Mouse (Mus musculus) midbrain, embryonic 14.5 days (tissue): ENCODE measurements at regions not wholly inside any gene's neighbourhood (a gene's known extent, or its start where the extent isn't known, plus 50 kb on each side); places are given as distances from the start of the nearest gene placed in this dataset.
"Not testable (repeated sequence)": the region's sequence is repeated elsewhere in the genome, so short reads cannot be mapped to it uniquely, and the experiment has no call there.

Experiments used
- ATAC-seq: fragments of 200-750 bp; cut with Nextera tagmentation; 2 replicates; pipeline ENCODE4 v1.8.0; 2017; ENCODE audit warnings: moderate number of reproducible peaks, moderate library complexity; ENCODE audit not compliant: low FRiP score, low TSS enrichment
- DNase-seq: peaks from one replicate; pipeline ENCODE4 v3.0.0-alpha.2; 2015
- H3K27ac ChIP-seq: fragments of 300-500 bp; sonication (generic); replicated peaks from 2 replicates; pipeline ENCODE4 v1.5.1; 2014; ENCODE audit warnings: mild to moderate bottlenecking, low read depth, low read length, moderate library complexity
- H3K27me3 ChIP-seq: fragments of 300-500 bp; sonication (generic); 2 replicates; pipeline ENCODE4 v1.6.1; 2014; ENCODE audit warnings: low read length, control low read depth, mixed read lengths; ENCODE audit not compliant: control insufficient read depth, insufficient read depth
- H3K36me3 ChIP-seq: fragments of 300-500 bp; sonication (generic); 2 replicates; pipeline ENCODE4 v1.6.1; 2014; ENCODE audit warnings: low read length, control low read depth; ENCODE audit not compliant: control insufficient read depth, insufficient read depth
- H3K4me1 ChIP-seq: fragments of 300-500 bp; sonication (generic); 2 replicates; pipeline ENCODE4 v1.6.1; 2014; ENCODE audit warnings: mild to moderate bottlenecking, antibody characterized with exemption, low read length, control low read depth; ENCODE audit not compliant: control insufficient read depth, insufficient read depth
- H3K4me2 ChIP-seq: fragments of 300-500 bp; sonication (generic); 2 replicates; pipeline ENCODE4 v1.6.1; 2014; ENCODE audit warnings: mild to moderate bottlenecking, low read length, moderate library complexity
- H3K4me3 ChIP-seq: fragments of 300-500 bp; sonication (generic); replicated peaks from 2 replicates; pipeline ENCODE4 v1.5.1; 2014; ENCODE audit warnings: low read depth, low read length
- H3K9ac ChIP-seq: fragments of 300-500 bp; sonication (generic); replicated peaks from 2 replicates; pipeline ENCODE4 v1.6.1; 2014; ENCODE audit warnings: mild to moderate bottlenecking, low read length, moderate library complexity
- H3K9me3 ChIP-seq: fragments of 300-500 bp; sonication (generic); 2 replicates; pipeline ENCODE4 v1.6.1; 2016; ENCODE audit warnings: low read length, control low read depth, mixed read lengths; ENCODE audit not compliant: control insufficient read depth
- WGBS: fragments of 180-500 bp; shearing (Covaris S2); extraction: QIAGEN DNeasy Blood & Tissue Kit; methylation state at CpG from one replicate; pipeline ENCODE4 v1.1.7; 2014; 5-methylcytosine and 5-hydroxymethylcytosine counted together

- Histone ChIP-seq H3K27ac (no peak overlapping the region), H3K9ac (no peak overlapping the region), H3K4me3 (no peak overlapping the region), H3K4me2 (no peak overlapping the region), H3K9me3 (no peaks in the 10 kb centered on the region), H3K36me3 (no peaks in the 10 kb centered on the region), H3K4me1 (no peaks in the 10 kb centered on the region), H3K27me3 (no peaks in the 10 kb centered on the region)
- DNase-seq (no peak), ATAC-seq (no peak)
Measured at GRCm38 (mm10) chr19:35143131-35143530, 221.0 kb downstream of the Kif20b start.

DNA sequence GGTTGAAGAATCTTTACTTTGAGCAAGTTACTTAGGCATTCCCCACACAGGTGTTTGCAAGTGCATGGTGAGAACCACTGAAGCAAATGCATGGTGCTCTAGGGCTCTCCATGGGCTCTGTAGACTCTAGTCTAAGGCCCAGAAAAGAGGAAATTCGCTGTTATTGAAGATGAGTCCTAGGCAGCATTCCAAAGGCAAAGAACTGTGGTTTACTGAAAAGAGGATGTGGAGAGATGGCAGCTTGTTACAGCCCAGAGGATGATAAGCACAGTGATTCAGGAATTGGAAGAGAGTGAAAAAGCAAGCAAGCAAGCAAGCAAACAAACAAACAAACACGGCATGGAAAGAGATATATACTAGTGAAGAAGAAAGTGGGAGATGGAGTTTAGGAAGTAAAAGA lies 221.6 kb downstream of the Kif20b start:
- Histone ChIP-seq H3K9ac (no peak overlapping the region), H3K27ac (no peak overlapping the region), H3K27me3 (no peaks in the 10 kb centered on the region), H3K4me3 (no peak overlapping the region), H3K36me3 (no peaks in the 10 kb centered on the region), H3K4me2 (no peak overlapping the region), H3K9me3 (no peaks in the 10 kb centered on the region), H3K4me1 (no peaks in the 10 kb centered on the region)
- DNase-seq: no peak
- WGBS: 92% methylated on average over 2 of the region's 2 CpGs
- no peak for ATAC-seq

DNA sequence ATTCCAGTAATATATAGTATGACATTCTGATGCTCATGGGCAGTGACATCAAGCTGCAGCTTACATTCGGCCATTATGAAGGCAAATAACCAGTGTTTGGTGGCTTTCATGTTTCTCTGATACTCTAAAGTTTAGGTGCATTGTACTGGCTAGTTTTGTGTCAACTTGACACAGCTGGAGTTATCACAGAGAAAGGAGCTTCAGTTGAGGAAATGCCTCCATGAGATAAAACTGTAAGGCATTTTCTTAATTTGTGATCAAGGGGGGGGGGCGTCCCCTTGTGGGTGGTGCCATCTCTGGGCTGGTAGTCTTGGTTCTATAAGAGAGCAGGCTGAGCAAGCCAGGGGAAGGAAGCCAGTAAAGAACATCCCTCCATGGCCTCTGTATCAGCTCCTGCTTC lies 227.3 kb downstream of the Kif20b start:
- H3K27me3 ChIP-seq, DNase-seq, H3K4me1 ChIP-seq, ATAC-seq, H3K36me3 ChIP-seq, H3K27ac ChIP-seq, H3K9me3 ChIP-seq, H3K4me3 ChIP-seq, H3K4me2 ChIP-seq, H3K9ac ChIP-seq: not testable (repeated sequence)
- 81% methylated on average over 2 of the region's 2 CpGs for WGBS

DNA sequence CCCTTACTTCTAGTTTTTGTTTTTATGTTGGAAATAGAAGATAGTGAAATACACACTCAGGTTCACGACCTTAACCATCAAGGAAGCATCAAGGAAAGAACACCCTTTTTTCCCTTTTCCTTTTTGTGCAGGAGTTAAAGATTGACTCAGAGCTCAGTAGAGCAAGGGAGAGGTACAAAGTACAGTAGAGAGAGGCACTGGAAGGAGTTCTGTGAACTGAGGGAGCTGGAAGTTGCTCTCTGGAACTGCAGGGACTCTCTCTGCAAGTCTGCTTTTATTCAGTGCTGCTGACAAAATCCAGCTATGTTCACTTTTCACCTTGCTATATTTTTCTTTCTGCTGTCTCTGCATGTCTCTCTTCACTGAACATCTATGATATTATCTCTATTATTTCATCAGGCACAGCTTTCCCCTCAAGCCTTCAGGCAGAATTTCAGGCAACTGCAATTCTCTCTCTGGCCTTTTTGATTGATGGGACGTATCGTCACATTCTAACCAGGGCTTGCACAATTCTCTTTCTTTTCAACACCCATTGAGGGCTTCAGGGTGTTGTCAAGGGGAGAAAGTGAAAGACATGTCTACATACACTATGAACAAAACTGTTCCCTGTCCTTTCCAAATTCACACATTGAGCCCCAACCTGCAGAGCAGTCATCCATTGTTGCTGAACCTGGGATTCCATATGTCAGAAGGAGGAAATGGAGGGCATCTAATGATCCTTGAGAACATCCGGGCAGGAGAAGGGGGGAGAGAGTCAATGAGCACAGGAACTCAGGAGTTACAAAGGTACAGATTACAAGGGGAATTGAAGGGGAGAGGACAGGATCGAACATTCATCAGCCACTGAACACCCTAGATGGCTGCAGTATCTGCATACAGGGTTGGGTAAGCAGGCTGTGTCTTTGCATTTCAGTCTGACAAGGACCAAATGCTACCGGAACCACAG lies 228.9 kb downstream of the Kif20b start:
- H3K36me3 ChIP-seq: no peaks in the 10 kb centered on the region
- no peak for ATAC-seq
- no peak overlapping the region for H3K9ac ChIP-seq
- H3K4me1 ChIP-seq: no peaks in the 10 kb centered on the region
- DNase-seq: no peak
- H3K27me3 ChIP-seq: no peaks in the 10 kb centered on the region
- no peak overlapping the region for H3K4me2 ChIP-seq
- H3K4me3 ChIP-seq: no peak overlapping the region
- no peak overlapping the region for H3K27ac ChIP-seq
- H3K9me3 ChIP-seq: no peaks in the 10 kb centered on the region
- WGBS: 84% methylated on average over 6 of the region's 6 CpGs

- Histone ChIP-seq H3K27me3 (no peaks in the 10 kb centered on the region), H3K27ac (no peak overlapping the region), H3K4me3 (no peak overlapping the region), H3K4me2 (no peak overlapping the region), H3K9me3 (no peaks in the 10 kb centered on the region), H3K36me3 (no peaks in the 10 kb centered on the region), H3K9ac (no peak overlapping the region), H3K4me1 (no peaks in the 10 kb centered on the region)
- no peak for ATAC-seq
- WGBS: 91% methylated on average over 5 of the region's 5 CpGs
- no peak for DNase-seq
Measured at GRCm38 (mm10) chr19:35151841-35152240, 229.7 kb downstream of the Kif20b start.

DNA sequence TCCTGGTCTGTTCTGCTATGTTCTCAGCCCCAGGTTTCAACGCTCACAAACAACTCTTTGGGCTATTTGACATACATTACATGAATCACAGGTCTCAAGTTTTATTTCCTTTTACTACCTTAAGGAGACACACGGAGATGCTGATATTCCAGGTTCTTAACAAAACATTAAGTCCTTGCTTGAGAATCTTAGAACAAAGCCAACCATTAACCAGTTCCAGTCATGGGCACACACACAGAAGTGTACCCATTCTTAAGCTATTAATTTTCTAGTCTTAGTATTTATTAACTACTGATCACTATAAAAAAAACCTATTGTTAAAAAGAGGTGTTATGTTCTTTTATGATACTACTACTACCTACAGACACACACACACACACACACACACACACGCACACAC lies 235.7 kb downstream of the Kif20b start:
- Histone ChIP-seq H3K36me3 (no peaks in the 10 kb centered on the region), H3K27ac (no peak overlapping the region), H3K4me1 (no peaks in the 10 kb centered on the region), H3K27me3 (no peaks in the 10 kb centered on the region), H3K9ac (no peak overlapping the region), H3K4me2 (no peak overlapping the region), H3K9me3 (no peaks in the 10 kb centered on the region), H3K4me3 (no peak overlapping the region)
- DNase-seq: no peak
- ATAC-seq: no peak
- 93% methylated on average over 3 of the region's 3 CpGs for WGBS

GRCm38 (mm10) chr19:35164727-35165126 lies 242.6 kb downstream of the Kif20b start:
- Histone ChIP-seq H3K4me1 (no peaks in the 10 kb centered on the region), H3K27ac (no peak overlapping the region), H3K4me3 (no peak overlapping the region), H3K36me3 (no peaks in the 10 kb centered on the region), H3K4me2 (no peak overlapping the region), H3K9me3 (no peaks in the 10 kb centered on the region), H3K9ac (no peak overlapping the region), H3K27me3 (no peaks in the 10 kb centered on the region)
- DNase-seq: no peak
- 92% methylated on average over 2 of the region's 2 CpGs for WGBS
- ATAC-seq: no peak

DNA sequence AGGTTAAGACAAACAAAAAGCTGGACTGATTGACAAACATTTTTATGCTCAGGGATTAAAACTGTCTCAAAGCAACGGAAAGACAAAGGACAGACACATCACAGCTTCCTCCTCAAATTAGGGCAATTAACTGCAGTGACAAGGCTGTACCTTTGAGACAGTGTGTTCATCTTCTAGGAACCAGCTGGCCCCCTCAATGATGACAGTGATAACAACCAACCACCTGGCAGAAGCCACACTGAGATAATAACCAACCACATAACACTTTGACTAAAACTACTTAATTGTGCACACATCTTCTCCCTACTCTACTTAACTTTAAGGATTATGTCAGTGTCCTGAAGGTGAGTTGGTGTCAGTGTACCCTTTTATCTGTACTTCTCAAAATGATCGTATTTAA lies 248.4 kb downstream of the Kif20b start:
- H3K27me3 ChIP-seq: no peaks in the 10 kb centered on the region
- H3K9me3 ChIP-seq: no peaks in the 10 kb centered on the region
- no peak overlapping the region for H3K4me3 ChIP-seq
- ATAC-seq: no peak
- H3K36me3 ChIP-seq: no peaks in the 10 kb centered on the region
- no peaks in the 10 kb centered on the region for H3K4me1 ChIP-seq
- H3K4me2 ChIP-seq: no peak overlapping the region
- no peak overlapping the region for H3K9ac ChIP-seq
- 78% methylated on average over 2 of the region's 2 CpGs for WGBS
- DNase-seq: no peak
- H3K27ac ChIP-seq: no peak overlapping the region

DNA sequence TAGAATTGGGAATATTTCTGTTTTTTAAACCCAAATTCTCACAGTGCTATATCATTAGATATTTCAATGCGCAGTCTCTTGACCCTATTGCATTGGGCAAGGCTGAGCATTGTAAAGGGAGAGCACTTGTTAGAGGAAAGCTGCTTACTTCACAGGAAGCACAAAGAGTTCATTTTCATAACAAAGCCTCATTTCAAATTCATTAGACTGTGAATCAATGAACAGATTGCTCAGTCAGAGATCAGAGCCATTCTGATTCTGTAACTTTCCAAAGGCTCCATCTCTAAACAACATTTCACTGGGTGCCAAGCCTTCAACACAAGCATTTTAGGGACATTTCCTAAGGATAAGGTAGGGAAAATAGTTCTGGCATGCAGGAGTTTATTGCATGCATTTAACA lies 257.9 kb downstream of the Kif20b start:
- no peaks in the 10 kb centered on the region for H3K36me3 ChIP-seq
- DNase-seq (no peak), ATAC-seq (no peak)
- H3K4me2 ChIP-seq: no peak overlapping the region
- H3K9ac ChIP-seq: no peak overlapping the region
- no peak overlapping the region for H3K4me3 ChIP-seq
- no peaks in the 10 kb centered on the region for H3K9me3 ChIP-seq
- H3K4me1 ChIP-seq: no peaks in the 10 kb centered on the region
- 86% methylated on average over 1 of the region's 1 CpGs for WGBS
- H3K27ac ChIP-seq: no peak overlapping the region
- H3K27me3 ChIP-seq: no peaks in the 10 kb centered on the region
